Mouse (Mus musculus) megakaryocyte progenitor cell, adult 5-6 weeks (primary cell): Measurements from ENCODE around the gene Rala. TPM values are rescaled to one million over a fixed set of nuclear protein-coding genes. Genes with fewer than 3 reads are reported as not detected.

Source experiments
- ATAC-seq: replicated peaks from 2 replicates; pipeline ENCODE4 v1.8.0; 2016; ENCODE audit warnings: mild to moderate bottlenecking, moderate TSS enrichment, inconsistent platforms; ENCODE audit not compliant: poor library complexity
- total RNA-seq, 2 experiments: library from RNA; stranded (forward) in 1 of 2; stranded (reverse) in 1 of 2; fragments of 157-497, 149-512 nt in 1 of 2; fragments of 200-1000 nt in 1 of 2; gene quantifications; 2 replicates each; pipeline versions ENCODE4 v1.2.3 to v1.2.4; 2015 to 2017

Gene Rala
- total RNA-seq, 2 experiments from 2014 or later, result 12.3 to 18.9 TPM

GRCm38 (mm10) chr13:17891545-17891944 lies 52.5 kb downstream of the Rala start:
- ATAC-seq, result no peak

DNA sequence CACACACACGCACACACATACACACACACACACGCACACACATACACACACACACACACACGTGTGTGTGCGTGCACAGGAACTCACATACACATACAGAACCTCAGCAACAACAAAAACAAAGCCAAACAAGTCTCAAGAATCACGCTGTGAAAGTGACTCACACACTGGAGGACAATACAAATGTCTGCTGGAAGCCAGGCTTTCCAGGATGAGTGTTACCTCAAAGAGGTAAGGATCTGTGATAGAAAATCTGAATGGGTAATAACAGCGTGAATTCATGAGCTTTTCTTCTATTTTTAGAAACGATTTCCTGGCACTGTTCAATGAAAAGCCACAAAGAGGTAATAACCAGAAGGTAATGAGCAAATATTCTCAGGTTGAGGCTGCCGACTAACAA lies 59.8 kb downstream of the Rala start:
- ATAC-seq, result no peak

DNA sequence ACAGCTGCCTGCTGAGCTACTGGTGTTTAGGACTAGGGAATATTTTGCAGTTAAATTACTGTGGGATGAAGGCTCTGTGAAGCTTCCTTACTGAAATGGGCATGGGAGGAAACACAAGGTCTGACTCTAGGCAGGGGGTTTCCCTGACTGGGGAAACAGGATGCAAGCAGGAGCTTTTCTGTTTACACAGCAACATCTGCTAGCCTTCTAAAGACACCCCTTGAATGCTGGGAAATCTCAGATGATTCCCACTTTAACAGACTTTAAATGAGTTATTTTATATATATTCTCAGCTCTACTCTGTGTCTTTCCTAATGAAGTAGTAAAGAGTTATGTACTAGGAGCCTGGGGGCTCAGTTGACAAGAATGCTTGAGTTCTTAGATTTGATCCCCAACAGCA lies 65.0 kb downstream of the Rala start:
- no peak for ATAC-seq

- no peak for ATAC-seq
Observed at GRCm38 (mm10) chr13:17866741-17867140, 77.3 kb downstream of the Rala start.

GRCm38 (mm10) chr13:17860536-17860935 lies 83.5 kb downstream of the Rala start:
- no peak for ATAC-seq

DNA sequence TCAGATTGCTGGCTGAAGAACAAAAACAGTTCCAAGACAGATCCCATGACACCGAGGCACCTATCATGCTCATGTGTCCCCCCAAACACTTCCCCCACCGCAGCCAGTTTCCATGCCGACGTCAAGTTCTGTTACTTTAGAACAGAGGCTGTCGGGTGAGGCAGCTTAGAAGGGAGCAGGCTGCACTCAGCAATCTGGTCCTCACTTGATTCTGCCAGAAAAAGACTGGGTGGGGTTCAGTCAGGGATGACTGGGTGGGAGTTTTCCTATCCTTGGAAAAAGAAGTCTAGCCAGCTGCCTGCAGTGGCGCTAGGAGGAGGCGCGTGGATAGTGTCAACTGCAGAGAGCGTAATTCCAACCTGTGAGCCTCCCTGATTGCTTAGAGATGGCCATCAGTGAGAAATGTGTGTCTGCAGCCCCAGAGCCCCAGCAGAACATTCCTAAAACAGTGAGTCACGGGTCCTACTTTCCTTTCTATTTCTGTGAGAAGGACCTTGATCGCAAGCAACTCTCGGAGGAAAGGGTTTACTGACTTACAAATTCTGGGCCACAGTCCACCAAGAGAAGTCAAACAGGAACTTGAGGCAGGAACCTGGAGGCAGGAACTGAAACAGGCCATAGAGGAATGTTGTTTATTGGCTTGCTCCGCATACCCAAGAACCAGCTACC lies 84.5 kb downstream of the Rala start:
- ATAC-seq, result no peak

DNA sequence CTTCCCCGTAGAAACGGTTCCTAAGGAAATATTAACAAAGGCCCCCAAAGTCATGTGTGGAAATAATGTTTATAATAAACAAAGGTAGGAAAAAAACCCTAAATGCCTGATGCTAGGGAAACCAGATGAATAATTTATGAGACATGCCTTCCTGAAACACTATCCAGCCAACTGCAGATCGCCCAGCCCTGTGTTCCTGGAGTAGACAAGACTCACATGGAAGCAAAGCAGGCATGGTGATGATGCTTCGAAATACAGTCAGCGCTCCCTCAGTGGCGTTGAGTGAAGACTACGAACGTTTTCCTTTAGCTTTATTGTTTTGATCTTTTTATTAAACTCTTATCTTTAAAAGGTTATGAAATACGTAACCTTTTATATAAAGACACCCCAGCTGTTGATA lies 87.0 kb downstream of the Rala start:
- ATAC-seq, result no peak

GRCm38 (mm10) chr13:17855492-17856138 lies 88.4 kb downstream of the Rala start:
- 0 out of 2 replicates have a peak, but pooled peaks have one; percentile 20 for ATAC-seq

GRCm38 (mm10) chr13:17854755-17855154 lies 89.3 kb downstream of the Rala start:
- ATAC-seq, result no peak

GRCm38 (mm10) chr13:17843336-17843735 lies 100.7 kb downstream of the Rala start:
- ATAC-seq, result no peak

GRCm38 (mm10) chr13:17842756-17843155 lies 101.3 kb downstream of the Rala start:
- ATAC-seq, result no peak

DNA sequence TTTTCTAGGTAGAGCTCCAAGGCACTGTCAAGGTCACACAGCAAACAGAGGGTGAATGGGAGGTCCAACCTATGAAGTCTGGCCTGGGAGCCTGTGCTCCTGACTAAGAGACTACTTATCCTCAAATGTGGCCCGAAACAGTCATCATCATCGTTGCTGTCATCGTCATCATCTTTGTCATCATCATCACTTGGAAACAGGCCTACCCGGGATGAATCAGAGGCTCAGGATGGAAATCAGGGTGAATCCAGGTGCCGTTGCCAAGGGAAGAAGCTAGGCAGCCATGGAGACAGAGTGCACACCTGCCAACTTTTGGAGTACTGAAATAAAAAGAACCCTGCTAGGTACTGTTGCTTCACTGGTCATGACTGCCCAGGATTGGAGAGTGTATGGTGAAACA lies 104.9 kb downstream of the Rala start:
- no peak for ATAC-seq

- ATAC-seq, result peak; percentile 78
Observed at GRCm38 (mm10) chr13:17838484-17838851, 105.6 kb downstream of the Rala start.

DNA sequence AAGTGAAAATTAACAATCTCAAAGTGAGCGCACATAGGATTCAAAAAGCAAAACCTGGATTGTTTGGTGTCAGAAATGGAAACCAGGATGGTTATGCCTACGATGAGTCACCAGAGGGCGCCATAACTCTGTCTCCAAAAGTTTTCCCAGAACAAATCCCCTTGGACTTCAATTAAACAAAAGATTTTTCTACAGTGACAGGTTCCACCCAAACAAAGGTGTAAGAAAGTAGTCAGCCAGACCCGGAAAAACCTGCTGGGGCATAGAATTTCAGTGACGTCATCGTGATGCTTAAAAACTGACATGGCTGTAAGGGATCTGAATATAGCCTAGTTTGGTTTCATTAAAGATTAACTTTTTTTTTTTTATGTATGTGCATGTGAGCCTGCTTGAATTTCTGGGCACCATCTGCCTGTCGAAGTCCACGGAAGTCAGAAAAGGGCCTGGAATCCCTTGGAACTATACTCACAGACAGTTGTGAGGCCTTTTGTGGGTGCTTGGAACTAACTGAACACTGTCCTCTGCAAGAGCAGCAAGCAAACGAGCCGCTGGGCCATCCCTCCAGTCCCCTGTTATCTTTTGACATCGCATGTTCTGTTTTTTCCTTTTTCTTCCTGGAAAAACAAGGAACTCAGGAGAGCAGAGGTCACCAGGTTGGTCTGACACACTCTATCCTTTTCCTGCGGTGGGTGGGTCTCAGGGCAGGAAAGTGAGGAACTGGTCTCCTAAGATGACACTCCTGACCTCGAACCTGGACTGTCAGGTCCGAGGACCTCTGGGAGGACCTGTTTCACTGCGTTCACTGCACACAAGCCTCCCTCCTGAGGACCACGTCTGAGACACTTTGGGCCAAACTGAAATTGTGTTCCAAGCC lies 106.2 kb downstream of the Rala start:
- peak; percentile 58 for ATAC-seq

DNA sequence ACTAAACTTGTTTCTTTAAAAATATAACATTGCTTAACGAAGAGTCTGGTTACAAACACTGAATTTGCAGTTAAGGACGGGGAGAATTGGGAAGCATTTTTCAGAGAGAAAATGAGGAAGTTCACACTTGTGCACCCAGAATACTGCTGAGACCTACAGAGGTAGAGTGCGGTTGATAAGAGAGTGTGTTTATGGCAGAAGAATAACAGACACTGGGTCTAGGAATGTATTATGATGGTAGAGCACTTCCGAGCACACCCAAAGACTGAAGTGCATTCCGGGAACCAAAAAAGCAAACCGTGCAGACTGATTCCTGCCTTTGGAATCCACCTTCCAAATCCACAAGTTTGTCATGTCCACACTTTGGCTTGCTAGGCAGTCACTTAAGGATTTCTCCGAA lies 107.2 kb downstream of the Rala start:
- ATAC-seq, result peak; percentile 71

DNA sequence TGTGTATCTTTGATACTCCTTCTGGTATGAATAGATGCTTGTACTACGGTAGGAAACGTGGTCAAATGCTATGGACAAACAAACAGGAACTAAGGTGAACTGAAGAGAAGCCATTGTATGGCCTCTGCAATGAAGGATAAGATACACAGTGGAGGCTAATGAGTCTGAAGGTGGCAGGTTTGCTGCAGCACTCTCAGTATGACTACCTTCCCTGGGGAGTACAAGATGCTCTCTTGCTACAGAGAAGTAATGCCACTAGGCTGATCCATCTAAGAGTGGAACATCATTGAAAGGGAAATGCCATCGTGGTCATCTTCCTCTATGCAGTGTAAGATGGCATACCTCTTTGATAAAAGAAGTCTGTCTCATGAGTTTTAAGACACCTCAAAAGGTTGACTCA lies 111.1 kb downstream of the Rala start:
- no peak for ATAC-seq

Other genes with a start within 250 kb of the Rala start
- 69.3 and 84.3 TPM in 2 replicates for gene Mplkip, start 249.0 kb downstream of the Rala start, total RNA-seq (2015)
- gene Mplkip, start 249.0 kb downstream of the Rala start, total RNA-seq (2017), result 24.4 and 24.9 TPM in 2 replicates
- 1.1 and 1.4 TPM in 2 replicates for gene Sugct, start 248.7 kb downstream of the Rala start, total RNA-seq (2015)
- gene Sugct, start 248.7 kb downstream of the Rala start, total RNA-seq (2017), result 2.2 and 2.7 TPM in 2 replicates
- 82.3 and 90.9 TPM in 2 replicates for gene Cdk13, start 139.1 kb downstream of the Rala start, total RNA-seq (2015)
- gene Cdk13, start 139.1 kb downstream of the Rala start, total RNA-seq (2017), result 43.9 and 73.1 TPM in 2 replicates
- 10.8 and 16.0 TPM in 2 replicates for gene Yae1d1, start 49.1 kb upstream of the Rala start, total RNA-seq (2015)
- 7.7 and 18.9 TPM in 2 replicates for gene Yae1d1, start 49.1 kb upstream of the Rala start, total RNA-seq (2017)